25 mouse cellular contexts compared by ENCODE assay signal in the genomic region with DNA sequence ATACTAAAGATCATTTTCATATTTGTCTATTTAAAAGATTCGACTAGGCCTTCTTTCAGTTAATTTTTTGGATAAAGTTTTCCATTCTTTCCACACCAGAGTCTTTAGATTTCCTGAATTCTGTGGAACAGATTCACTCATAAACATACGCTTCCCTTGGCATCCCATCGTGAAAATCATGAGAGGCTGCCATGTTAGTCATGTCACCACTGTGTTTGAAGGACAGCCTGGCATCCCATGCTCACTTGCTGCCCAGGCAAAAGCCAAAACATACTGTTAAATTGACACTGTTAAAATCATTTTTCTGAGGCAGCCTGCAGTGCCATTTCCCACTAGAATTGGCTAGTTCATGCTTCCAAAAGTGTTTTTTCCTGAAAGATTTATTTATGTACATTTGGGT.
DNase-seq lines count a peak whose midpoint lies in the region; ATAC-seq and TF ChIP-seq lines count a peak whose summit lies in the region.
"Had no signal": no experiment of that assay in that cellular context is flagged by ENCODE, and none has a peak within 500 bp of the region (broad histone marks: within the 10 kb centered on the region; RNA-seq: fewer than 3 reads in every experiment).

No protein-coding gene starts in this region.

- H3K27me3 ChIP-seq in forebrain, embryonic 13.5 days, result no peaks in the 10 kb centered on the region
- no peaks in the 10 kb centered on the region for H3K27me3 ChIP-seq in forebrain, embryonic 12.5 days
- no peaks in the 10 kb centered on the region for H3K27me3 ChIP-seq in hindbrain, postnatal 0 days (ENCODE audit: insufficient read depth, low read length)
- no peaks in the 10 kb centered on the region for H3K27me3 ChIP-seq in hindbrain, embryonic 12.5 days
- H3K27me3 ChIP-seq in forebrain, postnatal 0 days (ENCODE audit: insufficient read depth, low read length), result no peaks in the 10 kb centered on the region
- H3K27me3 ChIP-seq: embryonic facial prominence, embryonic 13.5 days; heart, embryonic 12.5 days; heart, embryonic 15.5 days; kidney, embryonic 15.5 days had no signal

- H3K36me3 ChIP-seq in forebrain, embryonic 13.5 days (ENCODE audit: poor library complexity, severe bottlenecking), result no peaks in the 10 kb centered on the region
- H3K36me3 ChIP-seq in forebrain, embryonic 12.5 days (replicated peaks), result no peaks in the 10 kb centered on the region
- no peaks in the 10 kb centered on the region for H3K36me3 ChIP-seq in hindbrain, postnatal 0 days (ENCODE audit: insufficient read depth, low read length)
- no peaks in the 10 kb centered on the region for H3K36me3 ChIP-seq in hindbrain, embryonic 12.5 days
- H3K36me3 ChIP-seq in forebrain, postnatal 0 days (ENCODE audit: insufficient read depth), result no peaks in the 10 kb centered on the region
- H3K36me3 ChIP-seq: embryonic facial prominence, embryonic 13.5 days; heart, embryonic 12.5 days; heart, embryonic 15.5 days; hindbrain, embryonic 10.5 days; kidney, embryonic 15.5 days had no signal

- H3K9me3 ChIP-seq in forebrain, embryonic 13.5 days (replicated peaks), result no peaks in the 10 kb centered on the region
- no peaks in the 10 kb centered on the region for H3K9me3 ChIP-seq in forebrain, embryonic 12.5 days
- H3K9me3 ChIP-seq in hindbrain, postnatal 0 days (ENCODE audit: low read length), result no peaks in the 10 kb centered on the region
- H3K9me3 ChIP-seq in hindbrain, embryonic 12.5 days (replicated peaks), result no peaks in the 10 kb centered on the region
- no peaks in the 10 kb centered on the region for H3K9me3 ChIP-seq in forebrain, postnatal 0 days (ENCODE audit: low read length)
- H3K9me3 ChIP-seq: embryonic facial prominence, embryonic 13.5 days; heart, embryonic 12.5 days; heart, embryonic 15.5 days; hindbrain, embryonic 10.5 days; kidney, embryonic 15.5 days had no signal

- no peak overlapping the region for H3K4me2 ChIP-seq in forebrain, embryonic 13.5 days
- H3K4me2 ChIP-seq in forebrain, embryonic 12.5 days, result no peak overlapping the region
- H3K4me2 ChIP-seq in hindbrain, postnatal 0 days (ENCODE audit: low read depth, low read length), result no peak overlapping the region
- H3K4me2 ChIP-seq in hindbrain, embryonic 12.5 days (replicated peaks), result no peak overlapping the region
- no peak overlapping the region for H3K4me2 ChIP-seq in forebrain, postnatal 0 days (ENCODE audit: low read depth)
- H3K4me2 ChIP-seq: embryonic facial prominence, embryonic 13.5 days; heart, embryonic 12.5 days; heart, embryonic 15.5 days; hindbrain, embryonic 14.5 days; kidney, embryonic 15.5 days had no signal

- WGBS in forebrain, embryonic 13.5 days, result 84% methylated on average over 3 of the region's 3 CpGs
- 90% methylated on average over 3 of the region's 3 CpGs for WGBS in forebrain, embryonic 12.5 days
- 73% methylated on average over 3 of the region's 3 CpGs for WGBS in hindbrain, postnatal 0 days
- 86% methylated on average over 3 of the region's 3 CpGs for whole genome bisulfite sequencing in hindbrain, embryonic 12.5 days
- 49% methylated on average over 3 of the region's 3 CpGs for WGBS in forebrain, postnatal 0 days

- H3K4me1 ChIP-seq in forebrain, embryonic 13.5 days, result no peaks in the 10 kb centered on the region
- H3K4me1 ChIP-seq in forebrain, embryonic 12.5 days, result no peaks in the 10 kb centered on the region
- no peaks in the 10 kb centered on the region for H3K4me1 ChIP-seq in hindbrain, postnatal 0 days (ENCODE audit: insufficient read depth, low read length)
- H3K4me1 ChIP-seq in hindbrain, embryonic 12.5 days, result no peaks in the 10 kb centered on the region
- no peaks in the 10 kb centered on the region for H3K4me1 ChIP-seq in forebrain, postnatal 0 days (ENCODE audit: insufficient read depth)
- H3K4me1 ChIP-seq: embryonic facial prominence, embryonic 13.5 days; heart, embryonic 12.5 days; heart, embryonic 15.5 days; hindbrain, embryonic 10.5 days; kidney, embryonic 15.5 days had no signal

- TF ChIP-seq CTCF in hindbrain, postnatal 0 days (IDR thresholded peaks at IDR 0.05; ENCODE audit: low read depth), result no peak
- TF ChIP-seq CTCF in forebrain, postnatal 0 days (IDR thresholded peaks at IDR 0.05; ENCODE audit: low read depth), result no peak

- peak; percentile 9 for DNase-seq in hindbrain, postnatal 0 days (ENCODE audit: low spot score)
- DNase-seq in brain, embryonic 18.5 days (ENCODE audit: low read depth, low spot score), result peak; percentile 57
- DNase-seq in forebrain, postnatal 0 days, result peak; percentile 72
- DNase-seq in kidney, adult 9 months, result no peak
- DNase-seq: adrenal gland, adult 2 months; adrenal gland, postnatal 14 days; cerebellum, adult 2 months; cerebellum, adult 9-11 months; gastrocnemius, postnatal 25 days; heart, adult 18-20 months; heart, postnatal 10 days; heart, postnatal 36 days; kidney, adult 2 months had no signal

- no peak overlapping the region for H3K27ac ChIP-seq in forebrain, embryonic 13.5 days
- H3K27ac ChIP-seq in forebrain, embryonic 12.5 days, result no peak overlapping the region
- no peak overlapping the region for H3K27ac ChIP-seq in hindbrain, postnatal 0 days
- no peak overlapping the region for H3K27ac ChIP-seq in hindbrain, embryonic 12.5 days
- no peak overlapping the region for H3K27ac ChIP-seq in forebrain, postnatal 0 days (ENCODE audit: low read depth, low read length)
- H3K27ac ChIP-seq: embryonic facial prominence, embryonic 13.5 days; heart, embryonic 15.5 days; hindbrain, embryonic 10.5 days; hindbrain, embryonic 14.5 days; kidney, embryonic 15.5 days had no signal

- peak; percentile 41; the same call in 1 of the 2 replicates for ATAC-seq in forebrain, embryonic 13.5 days
- no peak for ATAC-seq in forebrain, embryonic 12.5 days (ENCODE audit: low FRiP score)
- no peak for ATAC-seq in hindbrain, postnatal 0 days
- no peak for ATAC-seq in hindbrain, embryonic 12.5 days (ENCODE audit: low FRiP score)
- ATAC-seq in forebrain, postnatal 0 days, result peak; percentile 83
- ATAC-seq: CD4-positive, CD25-positive, alpha-beta regulatory T cell, adult 4 months; intestine, postnatal 0 days had no signal

- no peak overlapping the region for H3K9ac ChIP-seq in forebrain, embryonic 13.5 days
- no peak overlapping the region for H3K9ac ChIP-seq in forebrain, embryonic 12.5 days
- no peak overlapping the region for H3K9ac ChIP-seq in hindbrain, postnatal 0 days (replicated peaks; ENCODE audit: low read length)
- no peak overlapping the region for H3K9ac ChIP-seq in hindbrain, embryonic 12.5 days
- no peak overlapping the region for H3K9ac ChIP-seq in forebrain, postnatal 0 days
- H3K9ac ChIP-seq: embryonic facial prominence, embryonic 13.5 days; heart, embryonic 12.5 days; heart, embryonic 15.5 days; hindbrain, embryonic 14.5 days; kidney, embryonic 15.5 days had no signal

- no peak overlapping the region for H3K4me3 ChIP-seq in forebrain, embryonic 13.5 days
- H3K4me3 ChIP-seq in forebrain, embryonic 12.5 days (replicated peaks), result no peak overlapping the region
- H3K4me3 ChIP-seq in hindbrain, postnatal 0 days (ENCODE audit: low read length), result no peak overlapping the region
- H3K4me3 ChIP-seq in hindbrain, embryonic 12.5 days, result no peak overlapping the region
- no peak overlapping the region for H3K4me3 ChIP-seq in forebrain, postnatal 0 days (ENCODE audit: low read depth, low read length)
- H3K4me3 ChIP-seq: embryonic facial prominence, embryonic 13.5 days; erythroblast, embryonic 14.5 days; heart, embryonic 12.5 days; heart, embryonic 15.5 days; hindbrain, embryonic 10.5 days; kidney, embryonic 15.5 days had no signal

Comparison
In these comparisons a context has a peak if more than half of its experiments do, and no peak if none do; other contexts are left out.
1. ATAC-seq: peak in forebrain, embryonic 13.5 days (single experiment) and forebrain, postnatal 0 days (single experiment); none in forebrain, embryonic 12.5 days (single experiment), hindbrain, postnatal 0 days (single experiment) and hindbrain, embryonic 12.5 days (single experiment).